8 mouse cellular contexts compared by ENCODE assay signal in the genomic region with DNA sequence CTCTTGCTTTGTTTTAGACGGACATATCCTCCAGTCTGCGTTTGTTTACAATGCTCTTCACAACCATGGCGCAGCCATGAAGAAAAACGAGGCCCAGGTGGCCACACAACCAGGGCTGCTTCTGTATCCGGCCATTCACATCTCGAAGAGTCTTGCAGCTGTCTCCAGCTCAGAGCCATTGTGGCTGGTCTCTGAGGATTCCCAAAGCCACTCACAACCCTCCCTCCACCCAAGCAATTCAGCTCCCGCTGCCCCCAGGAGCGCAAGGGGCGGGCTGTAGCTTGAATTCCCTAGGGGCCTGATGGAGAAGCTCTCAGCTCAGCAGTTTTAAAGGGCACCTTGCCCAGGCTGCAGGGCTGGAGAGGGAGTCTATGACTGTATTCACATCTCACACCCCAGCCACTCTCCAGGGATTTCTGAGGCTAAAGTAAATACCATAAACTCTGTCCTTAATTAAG. TPM values are rescaled to one million over a fixed set of nuclear protein-coding genes. Genes with fewer than 3 reads are reported as not detected.
DNase-seq lines count a peak whose midpoint lies in the region; ATAC-seq lines count a peak whose summit lies in the region.

No protein-coding gene starts in this region.

- peak overlapping the region; percentile 39; the same call in 1 of the 2 replicates for H3K9ac ChIP-seq in hindbrain, embryonic 16.5 days (ENCODE audit: low read depth, low read length)
- peak overlapping the region; percentile 39 for H3K9ac ChIP-seq in neural tube, embryonic 11.5 days (ENCODE audit: low read length)

- 3% methylated on average over 9 of the region's 9 CpGs for WGBS in hindbrain, embryonic 16.5 days
- WGBS in neural tube, embryonic 11.5 days: 3% methylated on average over 9 of the region's 9 CpGs

- H3K36me3 ChIP-seq in hindbrain, embryonic 16.5 days (ENCODE audit: control insufficient read depth, insufficient read depth, low read length): no peaks in the 10 kb centered on the region
- no peaks in the 10 kb centered on the region for H3K36me3 ChIP-seq in neural tube, embryonic 11.5 days (ENCODE audit: control insufficient read depth, insufficient read depth, low read length)

- H3K4me1 ChIP-seq in hindbrain, embryonic 16.5 days (ENCODE audit: control insufficient read depth, insufficient read depth, low read depth, low read length): peaks cover 18% of the 10 kb centered on the region
- H3K4me1 ChIP-seq in neural tube, embryonic 11.5 days (ENCODE audit: control insufficient read depth, insufficient read depth, low read length): peaks cover 9% of the 10 kb centered on the region

- intact Hi-C loops in gastrocnemius, postnatal 14 days (cut with DNase I; ENCODE audit: low total_unique reads): no loop called here

- H3K4me2 ChIP-seq in hindbrain, embryonic 16.5 days (ENCODE audit: low read length): peak overlapping the region; percentile 47
- peak overlapping the region; percentile 25 for H3K4me2 ChIP-seq in neural tube, embryonic 11.5 days (ENCODE audit: low read depth)

- peak overlapping the region; percentile 3; the same call in 1 of the 2 replicates for H3K4me3 ChIP-seq in hindbrain, embryonic 16.5 days (ENCODE audit: low read length)
- H3K4me3 ChIP-seq in neural tube, embryonic 11.5 days (ENCODE audit: low read depth, low read length): no peak overlapping the region

- peak overlapping the region; percentile 75 for H3K27ac ChIP-seq in hindbrain, embryonic 16.5 days (ENCODE audit: low read depth, low read length)
- 0 out of 2 replicates have a peak overlapping the region, but pooled peaks have one; percentile 14 for H3K27ac ChIP-seq in neural tube, embryonic 11.5 days (ENCODE audit: low read depth, low read length)

- no peaks in the 10 kb centered on the region for H3K27me3 ChIP-seq in hindbrain, embryonic 16.5 days (replicated peaks; ENCODE audit: control insufficient read depth, insufficient read depth, low read length)
- no peaks in the 10 kb centered on the region for H3K27me3 ChIP-seq in neural tube, embryonic 11.5 days (ENCODE audit: control insufficient read depth, insufficient read depth, low read length)

- DNase-seq in cerebellum, adult 11 months: no peak
- DNase-seq in embryo, embryonic 11 days: peak; percentile 66
- peak; percentile 87 for DNase-seq in gastrocnemius, postnatal 14 days
- peak; percentile 41 to 45 for DNase-seq in layer of hippocampus, postnatal 36 days
- DNase-seq in neural tube, embryonic 11.5 days (ENCODE audit: low spot score): peak; percentile 60
- no peak for DNase-seq in T-cell, adult 2 months (ENCODE audit: low spot score)

- no peaks in the 10 kb centered on the region for H3K9me3 ChIP-seq in hindbrain, embryonic 16.5 days (ENCODE audit: control insufficient read depth, low read length)
- no peaks in the 10 kb centered on the region for H3K9me3 ChIP-seq in neural tube, embryonic 11.5 days (ENCODE audit: control insufficient read depth, low read length)

- ATAC-seq in cerebellum, adult (ENCODE audit: insufficient number of reproducible peaks, low FRiP score, low TSS enrichment): 0 out of 2 replicates have a peak, but pooled peaks have one; percentile 22
- ATAC-seq in hindbrain, embryonic 16.5 days: peak; percentile 79
- ATAC-seq in neural tube, embryonic 11.5 days (ENCODE audit: insufficient read depth, low FRiP score, low TSS enrichment): peak; percentile 71

RNA-seq across cellular contexts. Expression of a gene that starts 41.5 kb away (rescaled TPM):
- total RNA-seq in gastrocnemius, postnatal 14 days (2021): 100 to 1,000 TPM; 137 to 328 TPM
- 43.5 and 44.4 TPM in 2 replicates for polyA plus RNA-seq in hindbrain, embryonic 16.5 days (2015; fragmentation: Nextera tagmentation; extraction: Ambion mirVana)
- total RNA-seq in layer of hippocampus, postnatal 36 days (2021): 100 to 1,000 TPM; 120 to 147 TPM
- polyA plus RNA-seq in neural tube, embryonic 11.5 days (2014; fragmentation: Nextera tagmentation; extraction: Ambion mirVana): 22.1 TPM in 2 replicates

Comparison
In these comparisons a context has a peak if more than half of its experiments do, and no peak if none do; other contexts are left out.
1. ATAC-seq: peak in every context shown above with its lines; median percentile 79 in hindbrain, embryonic 16.5 days; 71 in neural tube, embryonic 11.5 days; 22 in cerebellum, adult.
2. DNase-seq: peak in embryo, embryonic 11 days (single experiment), gastrocnemius, postnatal 14 days (single experiment), layer of hippocampus, postnatal 36 days (2 of 2) and neural tube, embryonic 11.5 days (single experiment); none in cerebellum, adult 11 months (single experiment) and T-cell, adult 2 months (single experiment).